Mouse (Mus musculus) E14TG2a.4 (cell line): ENCODE measurements around the gene Pygo1.

Experiments
- CTCF ChIP-seq: conservative IDR thresholded peaks from 2 replicates; pipeline ENCODE4 v1.5.1; 2014; ENCODE audit warnings: low read length
- NANOG ChIP-seq: IDR thresholded peaks from 2 replicates; pipeline ENCODE4 v1.6.1; 2014; ENCODE audit warnings: borderline replicate concordance, low read length, mixed read lengths
- POU5F1 ChIP-seq: IDR thresholded peaks from 2 replicates; pipeline ENCODE4 v1.6.1; 2014; ENCODE audit warnings: low read length, borderline replicate concordance

- peak; percentile 62 for TF ChIP-seq CTCF
- no peak for TF ChIP-seq POU5F1
- TF ChIP-seq NANOG = no peak
Measured at GRCm38 (mm10) chr9:72875878-72876277, 49.6 kb upstream of the Pygo1 start.
